Mouse (Mus musculus) spleen, postnatal 36 days (tissue): Measurements from ENCODE around the gene Zc3h15.

Experiments
- DNase-seq, 2 experiments: peaks; one replicate each; pipeline ENCODE4 v3.0.0; 2022; ENCODE audit warnings: low spot score in 2 of 2, mixed read lengths in 1 of 2

Gene Zc3h15

DNA sequence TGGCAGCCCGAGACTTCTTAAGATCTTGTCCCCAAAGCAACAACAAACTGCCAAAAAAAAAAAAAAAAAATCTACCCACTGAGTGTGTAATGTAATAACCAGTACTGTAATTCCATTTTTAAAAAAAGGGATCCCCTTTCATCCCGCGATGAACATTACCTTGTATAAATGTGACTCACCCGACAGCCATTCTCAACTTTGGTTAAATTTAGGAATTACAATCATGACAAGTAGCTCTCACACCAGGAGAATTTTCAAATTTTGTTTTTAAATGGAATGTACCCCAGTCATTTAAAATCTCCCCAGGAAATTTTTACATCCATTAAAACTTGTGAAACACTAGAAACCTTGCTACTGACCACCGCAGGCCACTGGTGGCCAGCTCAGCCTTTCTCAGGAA is 69.7 kb downstream of the Zc3h15 start:
- no peak for DNase-seq
